Mouse (Mus musculus): ENCODE measurements around the gene Gpr158. TPM values are rescaled to one million over a fixed set of nuclear protein-coding genes. Genes with fewer than 3 reads are reported as not detected.

Gene Gpr158
- polyA plus RNA-seq, 2 experiments from 2014 or later: not detected

DNA sequence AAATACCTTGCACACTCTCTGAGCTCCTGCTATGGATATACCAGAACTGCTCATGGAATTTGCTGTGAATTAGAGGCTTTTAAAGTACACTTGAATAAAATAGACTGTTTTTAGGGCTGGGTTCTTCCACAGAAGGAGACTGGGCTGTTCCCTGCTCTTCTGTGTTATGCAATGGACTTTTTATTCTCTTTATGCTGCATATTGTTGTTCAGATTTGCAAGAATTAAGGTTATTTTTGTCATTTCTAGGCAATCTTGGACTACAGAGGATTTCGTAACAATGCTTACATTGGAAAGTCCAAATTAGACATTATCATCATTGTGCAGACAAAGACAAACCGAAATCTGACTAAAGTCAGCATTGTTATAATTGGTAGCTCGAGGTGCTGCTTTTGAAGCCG, 298.4 kb downstream of the Gpr158 start:
- ATAC-seq: no peak

DNA sequence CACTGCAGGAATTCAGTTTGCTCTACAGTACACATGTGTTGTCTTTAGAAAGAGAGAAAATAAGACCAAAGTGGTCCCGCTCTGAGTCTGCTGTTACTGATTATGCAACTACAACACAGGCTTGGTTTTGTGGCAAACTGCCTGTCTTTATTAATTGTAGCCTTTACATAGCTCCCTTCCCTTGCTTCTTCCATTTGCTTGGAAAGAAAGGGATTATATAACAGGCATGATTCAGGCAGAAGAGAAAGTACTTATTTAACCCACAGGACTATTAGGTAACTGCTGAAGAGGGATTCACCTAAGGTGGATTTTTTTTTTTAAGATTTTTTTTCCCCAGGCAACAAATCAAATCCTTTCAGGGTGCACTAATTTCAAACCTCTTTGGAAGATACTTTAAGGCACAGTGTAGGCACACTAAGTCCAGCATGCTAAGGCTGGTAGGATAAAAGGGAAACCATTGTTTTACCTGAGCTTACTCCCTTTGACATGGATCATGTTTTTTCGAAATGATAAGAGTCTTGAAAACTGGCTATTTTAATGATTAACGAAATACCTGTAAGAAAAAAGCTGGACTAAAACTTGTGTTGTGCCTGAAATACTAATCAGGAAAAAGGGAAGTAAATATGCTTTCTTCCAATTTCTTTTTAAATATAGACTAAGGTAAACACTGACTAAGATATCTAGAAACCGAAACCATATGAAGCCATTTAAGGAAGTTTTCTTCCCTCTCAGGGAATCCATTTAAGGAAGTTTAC, 308.9 kb downstream of the Gpr158 start:
- ATAC-seq: no peak

DNA sequence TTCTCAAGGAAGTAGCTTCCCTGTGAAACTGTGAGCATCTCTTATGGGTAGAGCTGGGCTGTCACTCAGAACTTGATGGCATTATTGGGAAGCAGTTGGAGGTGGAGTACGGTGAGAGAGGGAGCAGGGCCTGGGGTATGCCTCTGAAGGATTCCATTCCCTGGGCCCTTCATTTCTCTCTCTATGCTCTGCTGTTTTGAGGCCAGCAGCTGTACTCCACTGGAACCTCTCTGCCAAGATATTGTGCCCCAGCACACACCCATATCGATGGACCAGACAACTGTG, 309.4 kb downstream of the Gpr158 start:
- no peak for ATAC-seq

DNA sequence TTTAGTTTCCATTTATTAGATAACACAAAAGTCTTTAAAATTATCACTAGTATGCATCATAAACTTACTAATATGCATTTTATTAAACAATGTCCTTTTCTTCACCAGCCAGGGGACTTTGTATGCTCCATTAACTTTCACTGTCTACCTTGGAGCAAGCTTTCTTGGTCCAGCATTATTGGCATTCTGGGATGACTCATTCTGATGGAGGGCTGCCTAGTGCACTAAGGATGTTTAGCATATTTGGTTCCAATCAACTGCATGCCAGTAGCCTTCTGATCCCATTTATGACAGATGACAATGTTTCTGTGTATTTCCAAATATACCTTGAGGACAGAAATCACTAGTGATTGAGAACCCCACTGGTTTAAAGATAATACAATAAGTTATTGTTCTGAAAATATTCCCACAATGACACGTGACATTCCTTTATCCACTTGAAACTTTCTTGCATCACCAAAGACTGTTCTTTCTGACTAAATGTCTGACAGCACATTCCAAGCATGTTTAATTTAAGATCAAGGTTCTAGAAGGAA, 313.5 kb downstream of the Gpr158 start:
- ATAC-seq: no peak

DNA sequence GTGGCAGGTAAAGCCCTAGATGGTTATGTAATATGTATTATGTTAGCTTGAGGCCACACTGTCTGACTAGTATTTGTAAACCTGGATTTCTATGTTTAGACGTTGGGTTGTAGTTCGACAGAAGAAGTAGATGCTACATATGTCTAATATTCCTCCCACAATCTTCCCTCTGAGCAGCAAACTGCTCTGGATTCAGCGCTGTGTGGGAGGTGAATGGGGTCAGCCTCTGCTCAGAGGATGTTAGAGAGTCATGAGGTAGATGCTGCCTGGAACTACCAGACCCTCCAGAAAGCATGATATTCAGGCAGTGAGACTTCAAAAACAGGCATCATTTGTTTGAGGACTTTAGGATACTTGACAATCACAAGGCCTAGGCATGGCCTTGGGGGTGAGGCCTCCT, 317.4 kb downstream of the Gpr158 start:
- no peak for ATAC-seq

DNA sequence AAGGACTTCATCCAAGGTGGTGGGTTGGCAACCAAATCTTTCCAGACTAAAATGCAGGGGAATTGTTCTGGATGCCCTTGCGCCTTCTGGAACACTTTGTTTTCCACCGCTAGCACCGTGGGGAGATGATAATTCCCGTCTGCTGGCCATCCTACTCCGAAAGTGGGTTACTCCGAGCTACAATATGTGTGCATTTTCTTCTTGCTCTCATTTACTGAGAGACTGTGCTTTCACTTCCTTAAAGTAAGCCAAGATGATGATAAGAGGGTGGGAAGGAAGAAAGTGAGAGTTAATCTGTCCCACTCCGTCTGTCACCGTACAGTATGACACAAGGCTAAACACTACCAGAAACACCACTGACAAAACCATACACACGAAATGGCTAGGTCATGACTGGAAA, 325.8 kb downstream of the Gpr158 start:
- no peak for ATAC-seq

DNA sequence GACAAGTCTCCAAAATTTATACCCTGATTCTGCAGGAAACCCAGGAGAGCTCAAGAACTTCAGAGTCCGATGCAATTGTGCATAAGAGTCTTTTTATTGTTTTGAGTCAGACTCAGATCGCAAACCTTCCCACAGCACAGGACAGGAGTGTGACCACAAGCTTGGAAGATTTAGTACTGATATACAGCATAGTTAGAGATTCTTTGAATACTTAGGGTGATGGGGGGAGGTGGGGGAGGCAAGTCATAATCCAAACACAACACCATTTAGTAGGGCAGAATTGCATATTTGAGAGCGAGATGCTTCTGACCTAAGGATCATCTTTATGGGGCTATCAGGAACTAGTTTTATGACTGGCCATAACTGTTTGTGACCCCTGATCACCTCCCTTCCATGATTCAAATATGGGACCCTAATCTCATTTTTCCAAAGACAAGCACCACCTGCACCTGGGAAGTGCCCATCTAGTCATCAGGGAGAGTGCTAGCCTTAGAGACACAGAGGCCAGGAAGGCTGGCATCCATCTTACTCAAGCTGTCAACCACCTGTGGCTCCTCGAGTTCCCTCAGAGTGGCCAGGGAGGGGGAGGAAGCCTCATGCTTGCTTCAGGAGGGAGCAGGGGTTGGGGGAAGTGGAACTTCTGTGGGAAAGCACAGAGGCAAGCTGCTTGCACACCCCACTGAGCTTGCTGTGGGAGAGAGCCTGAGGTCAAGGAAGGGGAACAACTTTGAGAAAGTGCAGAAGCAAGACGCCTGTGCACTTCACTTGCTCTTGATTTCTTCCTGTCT, 326.7 kb downstream of the Gpr158 start:
- no peak for ATAC-seq

DNA sequence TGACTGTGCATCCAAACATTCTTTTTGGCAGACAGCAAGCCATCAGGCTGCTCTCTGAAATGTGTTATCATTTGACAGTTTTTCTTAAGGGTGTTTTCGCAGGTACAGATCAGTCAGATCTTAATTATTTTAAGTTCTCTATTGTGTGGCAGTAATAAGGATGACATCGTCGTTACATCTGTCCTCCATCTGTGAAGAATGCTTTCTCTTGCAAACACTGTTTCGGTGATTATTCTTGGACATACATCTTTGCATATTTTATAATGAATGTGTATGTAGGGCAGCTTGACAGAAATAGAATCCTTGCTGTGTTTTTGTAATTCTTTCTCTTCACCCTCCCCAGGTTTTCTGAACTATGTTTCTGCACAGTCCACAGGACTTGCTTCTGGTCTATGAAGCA, 360.7 kb downstream of the Gpr158 start:
- no peak for ATAC-seq

DNA sequence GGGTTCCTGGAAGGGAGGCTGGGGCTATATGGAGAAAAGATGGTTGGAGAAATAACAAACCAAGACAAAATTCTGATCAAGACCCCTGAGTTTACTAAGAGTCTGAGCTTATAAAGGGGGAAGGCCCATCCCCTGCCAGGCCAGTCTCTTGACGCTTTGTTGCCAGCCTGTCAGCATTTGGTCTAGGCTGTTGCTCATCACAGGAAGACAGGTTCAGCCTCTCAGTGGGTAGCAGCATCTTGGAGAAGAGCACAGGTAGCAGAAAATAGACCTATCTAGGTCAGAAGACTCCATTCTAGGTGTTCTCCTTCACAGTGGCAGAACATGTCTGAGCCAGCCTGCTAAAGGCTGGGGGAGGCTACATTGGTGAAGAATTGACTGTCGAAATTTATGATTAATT, 416.4 kb downstream of the Gpr158 start:
- ATAC-seq: no peak

DNA sequence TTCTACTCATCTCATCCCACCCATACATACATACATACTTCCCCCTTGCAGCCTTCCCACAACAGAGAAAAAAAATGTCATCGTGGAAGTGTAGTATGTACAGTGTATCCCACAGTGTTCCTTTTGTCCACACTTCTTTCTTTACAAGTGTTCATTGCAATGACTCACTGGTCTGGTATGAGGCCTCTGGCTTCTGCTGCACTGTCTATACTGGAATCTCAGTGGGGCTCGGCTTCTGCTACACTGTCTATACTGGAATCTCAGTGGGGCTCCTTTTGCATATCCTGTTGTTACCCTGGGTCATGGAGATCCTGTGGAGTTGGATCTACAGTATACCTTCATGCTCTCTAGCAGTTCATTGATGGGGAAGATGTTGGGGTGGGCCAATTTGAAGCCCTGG, 425.8 kb downstream of the Gpr158 start:
- no peak for ATAC-seq

DNA sequence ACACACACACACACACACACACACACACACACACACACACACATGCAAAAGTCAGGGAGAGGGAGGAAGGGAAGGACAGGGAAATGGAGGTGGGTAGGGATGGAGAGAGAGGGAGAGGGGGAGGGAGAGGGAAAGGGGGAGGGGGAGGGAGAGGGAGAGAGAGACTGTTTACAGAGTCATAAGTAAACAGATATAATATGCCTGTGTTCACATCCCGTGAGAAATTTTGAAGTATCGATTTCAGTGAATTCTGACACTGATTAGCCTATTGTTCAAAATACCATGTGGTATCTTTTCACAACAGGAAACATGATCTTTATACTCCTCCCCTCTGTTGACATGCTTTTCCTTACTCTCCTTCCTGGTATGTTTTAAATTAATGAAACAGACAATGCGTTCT, 432.3 kb downstream of the Gpr158 start:
- no peak for ATAC-seq

DNA sequence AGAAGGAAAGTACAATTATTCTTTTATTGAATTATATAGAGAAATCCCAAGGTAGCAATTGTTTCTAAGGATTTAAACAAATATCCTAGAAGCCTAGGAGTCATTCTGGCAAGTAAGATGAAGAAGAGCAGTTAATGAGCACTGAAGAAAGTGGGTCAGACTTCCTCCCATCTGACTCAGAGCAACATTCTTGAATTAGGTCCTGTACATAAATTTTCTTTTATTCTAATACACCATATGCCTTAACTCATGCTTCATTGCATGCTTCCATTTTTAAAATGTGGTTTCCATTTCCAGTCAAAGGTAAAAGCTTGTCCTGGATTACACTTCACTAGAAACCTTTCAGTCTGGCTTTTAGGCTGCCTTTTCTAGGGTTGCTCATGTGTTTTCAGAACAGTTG, 432.7 kb downstream of the Gpr158 start:
- no peak for ATAC-seq

DNA sequence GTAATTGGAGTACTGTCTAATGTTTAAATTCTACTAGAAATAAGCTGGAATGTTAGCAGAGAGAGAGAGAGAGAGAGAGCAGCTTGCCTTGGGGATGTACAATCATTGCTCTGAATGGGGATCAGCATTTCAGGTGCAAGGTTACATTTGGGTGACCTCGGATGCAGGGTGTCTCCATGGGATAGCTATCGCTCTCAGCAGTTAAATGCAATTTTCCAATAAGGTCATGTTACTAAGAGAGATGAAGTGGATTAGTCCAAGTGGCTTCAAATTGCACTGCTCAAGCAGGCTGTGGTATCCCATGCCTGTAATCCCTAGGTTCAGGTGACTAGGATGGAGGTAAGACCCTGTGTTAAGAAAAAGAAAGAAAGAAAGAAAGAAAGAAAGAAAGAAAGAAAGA, 441.2 kb downstream of the Gpr158 start:
- ATAC-seq: no peak

DNA sequence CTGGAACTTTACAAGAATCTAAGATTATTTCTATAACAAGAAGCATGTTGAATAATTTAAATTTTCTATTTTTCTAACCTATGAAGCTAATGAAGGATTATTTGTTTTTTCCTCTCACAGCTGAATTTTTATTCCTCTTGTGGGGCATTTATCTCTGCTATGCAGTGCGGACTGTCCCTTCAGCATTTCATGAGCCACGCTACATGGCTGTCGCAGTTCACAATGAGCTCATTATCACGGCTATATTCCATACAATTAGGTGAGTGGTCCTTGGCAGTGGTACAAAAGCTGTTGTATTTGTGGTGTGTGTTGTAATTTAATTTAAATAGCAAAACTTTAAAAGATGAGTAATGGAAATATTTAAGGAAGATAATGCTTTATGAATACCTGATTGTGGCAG, 443.1 kb downstream of the Gpr158 start:
- no peak for ATAC-seq

DNA sequence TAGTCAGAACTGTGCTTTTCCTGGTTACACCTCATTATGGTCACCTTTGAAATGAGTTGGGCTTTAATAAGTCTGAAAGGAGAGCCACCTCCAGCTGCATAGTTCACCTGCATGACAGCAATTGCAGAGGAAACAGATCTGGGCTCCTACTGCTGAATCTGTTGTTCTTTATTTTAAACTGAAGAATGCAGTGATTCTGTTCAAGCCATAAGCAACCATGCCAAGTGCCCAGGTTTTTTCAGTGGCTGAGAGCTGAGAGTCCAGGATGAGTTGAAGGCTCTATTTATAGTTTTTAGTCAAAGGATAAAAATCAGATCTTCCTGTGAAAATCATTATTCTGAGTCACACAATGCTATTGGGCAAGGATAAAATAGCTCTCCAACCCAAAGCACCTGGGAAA, 496.7 kb downstream of the Gpr158 start:
- no peak for ATAC-seq

Other genes with a start within 250 kb of the Gpr158 start
- not detected for gene Enkur, start 162.2 kb upstream of the Gpr158 start, polyA plus RNA-seq (2017; shearing (Covaris generic))
- 1 to 10 TPM; 3.4 to 6.4 TPM for gene Thnsl1, start 161.8 kb upstream of the Gpr158 start, polyA plus RNA-seq (2017; shearing (Covaris generic))

Measured in activated CD4-positive, CD25-positive, alpha-beta regulatory T cell, adult 4 months (primary cell).